Mouse (Mus musculus) embryonic facial prominence, embryonic 10.5 days (tissue): Measurements from ENCODE around the gene Rabgap1l. TPM values are rescaled to one million over a fixed set of nuclear protein-coding genes. Genes with fewer than 3 reads are reported as not detected.
"Not testable (repeated sequence)": the region's sequence is repeated elsewhere in the genome, so short reads cannot be mapped to it uniquely, and the experiment has no call there.

Experiments
- DNase-seq: peaks from one replicate; pipeline ENCODE4 v3.0.0-alpha.2; 2017; ENCODE audit warnings: low spot score
- H3K27ac ChIP-seq: fragments of 300-500 bp; sonication (generic); replicated peaks from 2 replicates; pipeline ENCODE4 v1.5.1; 2016; ENCODE audit warnings: mild to moderate bottlenecking
- H3K27me3 ChIP-seq: fragments of 300-500 bp; sonication (generic); replicated peaks from 2 replicates; pipeline ENCODE4 v1.6.1; 2016; ENCODE audit warnings: low read depth, mild to moderate bottlenecking; ENCODE audit not compliant: poor library complexity, severe bottlenecking
- H3K36me3 ChIP-seq: fragments of 300-500 bp; sonication (generic); replicated peaks from 2 replicates; pipeline ENCODE4 v1.6.1; 2016; ENCODE audit warnings: mild to moderate bottlenecking, moderate library complexity
- H3K4me1 ChIP-seq: fragments of 300-500 bp; sonication (generic); 2 replicates; pipeline ENCODE4 v1.6.1; 2016
- H3K4me3 ChIP-seq: fragments of 300-500 bp; sonication (generic); 2 replicates; pipeline ENCODE4 v1.5.1; 2016; ENCODE audit warnings: mild to moderate bottlenecking, moderate library complexity
- H3K9me3 ChIP-seq: fragments of 300-500 bp; sonication (generic); 2 replicates; pipeline ENCODE4 v1.6.1; 2016; ENCODE audit warnings: mild to moderate bottlenecking
- WGBS: fragments of 180-500 bp; shearing (Covaris S2); methylation state at CpG from one replicate; pipeline ENCODE4 v1.1.7; 2016; 5-methylcytosine and 5-hydroxymethylcytosine counted together
- polyA plus RNA-seq: library from polyadenylated mRNA; unstranded; fragments of >200 nt; fragmentation: Nextera tagmentation; extraction: Ambion mirVana; gene quantifications from 2 replicates; pipeline ENCODE4 v1.2.1, GENCODE M21; 2016

Rabgap1l gene
- polyA plus RNA-seq, 1 experiment from 2014 or later = 11.2 TPM

DNA sequence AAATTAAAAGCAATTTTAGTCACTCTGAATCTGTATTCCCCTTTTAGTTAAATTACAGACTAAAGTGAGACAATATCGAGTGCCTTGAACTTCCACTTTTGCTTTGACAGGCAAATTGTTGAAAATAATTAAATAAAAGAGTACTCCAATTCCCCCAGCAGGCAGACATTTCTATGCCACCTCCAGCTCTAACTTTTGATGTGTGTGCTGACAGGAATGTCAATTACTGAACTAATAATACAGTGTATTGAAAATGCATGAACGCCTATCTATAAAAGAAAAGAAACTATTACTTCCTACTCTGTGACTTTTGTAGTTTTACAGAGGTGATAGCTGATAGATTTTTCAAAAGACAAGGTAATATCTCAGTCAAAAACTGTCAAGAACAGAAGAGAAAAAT lies 118.2 kb downstream of the Rabgap1l start:
- Histone ChIP-seq H3K4me1 (no peaks in the 10 kb centered on the region), H3K36me3 (no peaks in the 10 kb centered on the region), H3K9me3 (no peaks in the 10 kb centered on the region), H3K27ac (no peak overlapping the region), H3K4me3 (no peak overlapping the region), H3K27me3 (no peaks in the 10 kb centered on the region)
- WGBS = 82% methylated on average over 2 of the region's 2 CpGs
- no peak for DNase-seq

DNA sequence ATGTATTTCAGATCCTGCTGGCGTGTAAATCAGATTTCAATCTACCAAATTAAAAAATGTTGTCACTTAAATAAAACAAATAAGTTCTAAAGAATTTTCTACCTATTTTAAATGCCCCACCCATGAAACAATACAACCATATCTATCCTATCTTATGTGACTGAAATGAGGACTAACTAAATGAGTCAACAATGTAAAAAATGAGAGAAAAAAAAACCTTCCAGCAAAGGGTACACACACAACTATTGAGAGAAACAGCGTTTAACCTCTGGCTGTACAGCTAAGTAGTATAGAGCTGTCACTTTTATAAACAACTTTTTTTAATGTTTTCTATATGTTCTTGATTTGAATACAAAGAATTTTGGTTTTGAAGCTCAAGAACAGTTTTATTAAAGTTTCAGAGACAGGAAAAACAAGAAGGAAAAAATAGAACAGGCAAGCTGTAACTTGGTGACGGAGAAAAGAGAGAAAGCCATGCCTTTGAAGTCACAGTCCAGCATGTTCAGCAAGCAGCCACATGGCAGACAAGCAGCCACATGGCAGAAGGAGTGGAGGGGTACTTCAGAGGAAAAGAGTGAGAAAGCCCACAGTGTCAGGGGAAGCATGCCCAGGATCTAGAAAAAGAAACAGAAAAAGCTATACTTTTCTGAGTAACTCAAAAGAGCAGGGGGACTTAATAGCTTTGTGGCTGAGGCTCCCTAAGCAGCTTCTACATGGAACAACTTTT lies 120.8 kb downstream of the Rabgap1l start:
- Histone ChIP-seq H3K9me3 (no peaks in the 10 kb centered on the region), H3K4me3 (no peak overlapping the region), H3K4me1 (no peaks in the 10 kb centered on the region), H3K27me3 (no peaks in the 10 kb centered on the region), H3K36me3 (no peaks in the 10 kb centered on the region), H3K27ac (no peak overlapping the region)
- DNase-seq = no peak
- WGBS = 75% methylated on average over 3 of the region's 3 CpGs

DNA sequence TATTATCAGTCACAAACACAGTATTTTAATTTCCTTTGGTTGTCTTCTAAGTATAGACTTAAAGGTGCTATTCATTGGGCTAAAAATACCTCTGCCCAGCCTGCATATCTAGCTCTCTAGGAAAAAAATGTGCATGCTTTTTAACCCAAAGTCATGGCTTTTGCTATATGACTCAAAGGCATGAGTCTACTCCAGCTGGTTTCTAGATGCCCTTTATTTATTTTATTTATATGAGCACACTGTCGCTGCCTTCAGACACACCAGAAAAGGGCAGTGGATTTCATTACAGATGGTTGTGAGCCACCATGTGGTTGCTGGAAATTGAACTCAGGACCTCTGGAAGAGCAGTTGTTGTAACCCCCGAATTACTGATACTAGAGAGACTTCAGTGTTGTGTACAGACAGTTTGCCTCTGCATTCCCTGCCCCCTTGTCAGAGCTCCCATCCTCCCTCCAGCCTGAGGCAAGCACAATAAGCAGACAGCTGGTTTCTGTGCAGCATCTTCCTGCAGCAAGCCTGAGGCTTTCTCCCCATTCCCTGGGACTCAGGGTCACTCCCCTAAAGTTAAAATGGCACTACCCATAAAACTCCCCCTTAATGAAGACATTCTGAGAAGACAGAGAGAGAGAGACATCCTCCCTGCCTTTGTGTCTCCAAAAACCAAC lies 137.1 kb downstream of the Rabgap1l start:
- H3K27me3 ChIP-seq = no peaks in the 10 kb centered on the region
- H3K9me3 ChIP-seq = no peaks in the 10 kb centered on the region
- no peak overlapping the region for H3K27ac ChIP-seq
- 55% methylated on average over 2 of the region's 2 CpGs for WGBS
- no peaks in the 10 kb centered on the region for H3K36me3 ChIP-seq
- H3K4me1 ChIP-seq = peaks cover 26% of the 10 kb centered on the region
- DNase-seq = no peak
- no peak overlapping the region for H3K4me3 ChIP-seq

GRCm38 (mm10) chr1:160651691-160652090 lies 141.3 kb downstream of the Rabgap1l start:
- Histone ChIP-seq H3K27me3 (no peaks in the 10 kb centered on the region), H3K9me3 (no peaks in the 10 kb centered on the region), H3K4me1 (peaks cover 44% of the 10 kb centered on the region), H3K36me3 (no peaks in the 10 kb centered on the region), H3K27ac (no peak overlapping the region), H3K4me3 (no peak overlapping the region)
- WGBS = 36% methylated on average over 3 of the region's 3 CpGs
- DNase-seq = no peak

GRCm38 (mm10) chr1:160645416-160645815 lies 147.6 kb downstream of the Rabgap1l start:
- WGBS = 94% methylated on average over 3 of the region's 3 CpGs
- Histone ChIP-seq H3K4me3 (no peak overlapping the region), H3K9me3 (no peaks in the 10 kb centered on the region), H3K36me3 (no peaks in the 10 kb centered on the region), H3K27me3 (no peaks in the 10 kb centered on the region), H3K4me1 (peaks cover 17% of the 10 kb centered on the region), H3K27ac (no peak overlapping the region)
- no peak for DNase-seq

- Histone ChIP-seq H3K9me3 (no peaks in the 10 kb centered on the region), H3K36me3 (no peaks in the 10 kb centered on the region), H3K4me3 (no peak overlapping the region), H3K4me1 (no peaks in the 10 kb centered on the region), H3K27me3 (no peaks in the 10 kb centered on the region), H3K27ac (no peak overlapping the region)
- no peak for DNase-seq
- WGBS = 87% methylated on average over 12 of the region's 12 CpGs
These were observed 164.6 kb downstream of the Rabgap1l start for GRCm38 (mm10) chr1:160628213-160628932.

GRCm38 (mm10) chr1:160624354-160625120 lies 168.5 kb downstream of the Rabgap1l start:
- 69% methylated on average over 4 of the region's 4 CpGs for WGBS

DNA sequence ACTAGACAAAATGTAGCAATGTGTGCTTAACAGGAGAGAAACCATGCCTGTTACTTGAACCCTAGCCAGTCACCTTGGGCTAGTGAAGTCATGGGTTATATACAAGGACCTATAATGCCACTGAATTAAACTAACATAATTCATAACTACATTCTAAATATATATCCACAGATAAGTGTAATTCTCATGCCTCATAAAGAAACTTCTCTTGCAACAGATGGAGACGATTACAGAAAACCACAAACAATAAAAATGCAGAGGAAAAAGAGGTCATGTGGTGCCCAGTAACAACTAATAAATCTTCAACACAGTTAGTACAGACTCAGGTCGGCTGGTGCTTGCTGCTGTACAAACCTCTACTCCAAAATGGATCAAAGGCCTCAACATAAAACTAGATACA lies 174.8 kb downstream of the Rabgap1l start:
- Histone ChIP-seq H3K27ac (no peak overlapping the region), H3K27me3 (no peaks in the 10 kb centered on the region), H3K4me1 (no peaks in the 10 kb centered on the region), H3K9me3 (no peaks in the 10 kb centered on the region), H3K4me3 (no peak overlapping the region), H3K36me3 (no peaks in the 10 kb centered on the region)
- DNase-seq = no peak
- 82% methylated on average over 2 of the region's 2 CpGs for WGBS

More at GRCm38 (mm10) chr1:160624354-160625120, 168.5 kb downstream of the Rabgap1l start:
- DNase-seq, H3K36me3 ChIP-seq, H3K4me3 ChIP-seq, H3K4me1 ChIP-seq, H3K9me3 ChIP-seq, H3K27ac ChIP-seq, H3K27me3 ChIP-seq: not testable (repeated sequence)

DNA sequence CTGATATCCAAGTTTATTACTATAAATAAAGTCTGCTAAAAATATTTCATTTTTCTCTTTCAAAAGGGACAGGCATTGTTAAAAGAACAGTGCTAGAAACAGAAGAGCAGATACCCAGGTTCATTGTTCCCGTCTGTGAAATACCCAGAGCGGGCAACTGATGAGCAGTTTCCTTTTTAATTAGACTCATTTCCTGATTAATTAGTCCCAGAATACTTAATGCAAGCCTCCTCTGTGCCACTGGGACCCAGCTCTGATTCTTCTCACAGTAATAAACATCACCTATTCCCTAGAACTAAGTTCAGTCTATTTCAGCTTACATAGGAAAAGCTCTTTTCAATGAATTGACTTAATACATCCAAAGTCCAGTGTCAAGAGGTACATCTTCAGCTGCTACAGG lies 186.6 kb downstream of the Rabgap1l start:
- no peak overlapping the region for H3K27ac ChIP-seq
- 55% methylated on average over 2 of the region's 2 CpGs for WGBS

GRCm38 (mm10) chr1:160603312-160603711 lies 189.7 kb downstream of the Rabgap1l start:
- not testable (repeated sequence) for H3K27me3 ChIP-seq, H3K4me3 ChIP-seq, H3K27ac ChIP-seq, H3K36me3 ChIP-seq, H3K4me1 ChIP-seq, DNase-seq, H3K9me3 ChIP-seq

More for the DNA sequence above, 186.6 kb downstream of the Rabgap1l start:
- Histone ChIP-seq H3K4me1 (no peaks in the 10 kb centered on the region), H3K4me3 (no peak overlapping the region), H3K9me3 (no peaks in the 10 kb centered on the region), H3K27me3 (no peaks in the 10 kb centered on the region), H3K36me3 (no peaks in the 10 kb centered on the region)
- DNase-seq = no peak

GRCm38 (mm10) chr1:160597369-160597768 lies 195.6 kb downstream of the Rabgap1l start:
- DNase-seq = no peak
- WGBS = 90% methylated on average over 1 of the region's 1 CpGs
- no peak overlapping the region for H3K4me3 ChIP-seq
- no peaks in the 10 kb centered on the region for H3K9me3 ChIP-seq
- no peaks in the 10 kb centered on the region for H3K36me3 ChIP-seq
- H3K27me3 ChIP-seq = no peaks in the 10 kb centered on the region
- H3K4me1 ChIP-seq = peaks cover 7% of the 10 kb centered on the region
- no peak overlapping the region for H3K27ac ChIP-seq

GRCm38 (mm10) chr1:160596948-160597270 lies 196.1 kb downstream of the Rabgap1l start:
- no peak overlapping the region for H3K4me3 ChIP-seq
- no peaks in the 10 kb centered on the region for H3K27me3 ChIP-seq
- no peaks in the 10 kb centered on the region for H3K36me3 ChIP-seq
- DNase-seq = no peak
- 85% methylated on average over 3 of the region's 3 CpGs for WGBS
- peaks cover 7% of the 10 kb centered on the region for H3K4me1 ChIP-seq
- H3K9me3 ChIP-seq = no peaks in the 10 kb centered on the region
- no peak overlapping the region for H3K27ac ChIP-seq
